ENCODE assay signal across 8 mouse cellular contexts in genomic region chr6:118379451-118380167, GRCm38 (mm10). TPM values are rescaled to one million over a fixed set of nuclear protein-coding genes. Genes with fewer than 3 reads are reported as not detected.
A peak's percentile ranks its signal among the peaks of the same experiment; 100 is the strongest.
DNase-seq lines count a peak whose midpoint lies in the region; ATAC-seq lines count a peak whose summit lies in the region.

No protein-coding gene starts in this region.

- 29% methylated on average over 20 of the region's 20 CpGs for WGBS in embryonic facial prominence, embryonic 14.5 days
- WGBS in heart, embryonic 11.5 days (ENCODE audit: insufficient replicate concordance), result 28% methylated on average over 20 of the region's 20 CpGs
- 35% methylated on average over 20 of the region's 20 CpGs for WGBS in liver, embryonic 12.5 days (ENCODE audit: insufficient replicate concordance)
- 36% methylated on average over 20 of the region's 20 CpGs for WGBS in neural tube, embryonic 12.5 days

- no peak overlapping the region for H3K4me3 ChIP-seq in embryonic facial prominence, embryonic 14.5 days (ENCODE audit: low read depth, low read length)
- no peak overlapping the region for H3K4me3 ChIP-seq in heart, embryonic 11.5 days (ENCODE audit: low read depth, low read length)
- H3K4me3 ChIP-seq in liver, embryonic 12.5 days, result no peak overlapping the region
- no peak overlapping the region for H3K4me3 ChIP-seq in neural tube, embryonic 12.5 days

- no peaks in the 10 kb centered on the region for H3K4me1 ChIP-seq in embryonic facial prominence, embryonic 14.5 days (ENCODE audit: control insufficient read depth, insufficient read depth, low read length)
- H3K4me1 ChIP-seq in heart, embryonic 11.5 days (ENCODE audit: control insufficient read depth, insufficient read depth, low read length), result no peaks in the 10 kb centered on the region
- no peaks in the 10 kb centered on the region for H3K4me1 ChIP-seq in liver, embryonic 12.5 days
- 0 out of 2 replicates have a peak, but pooled peaks cover 3% of the 10 kb centered on the region for H3K4me1 ChIP-seq in neural tube, embryonic 12.5 days

- H3K9me3 ChIP-seq in embryonic facial prominence, embryonic 14.5 days (ENCODE audit: control insufficient read depth, low read length), result no peaks in the 10 kb centered on the region
- no peaks in the 10 kb centered on the region for H3K9me3 ChIP-seq in heart, embryonic 11.5 days (replicated peaks; ENCODE audit: control insufficient read depth, low read length)
- no peaks in the 10 kb centered on the region for H3K9me3 ChIP-seq in liver, embryonic 12.5 days (replicated peaks)
- H3K9me3 ChIP-seq in neural tube, embryonic 12.5 days, result no peaks in the 10 kb centered on the region

- no peak overlapping the region for H3K27ac ChIP-seq in embryonic facial prominence, embryonic 14.5 days (replicated peaks; ENCODE audit: low read depth, low read length)
- no peak overlapping the region for H3K27ac ChIP-seq in heart, embryonic 11.5 days (ENCODE audit: low read depth, low read length)
- H3K27ac ChIP-seq in liver, embryonic 12.5 days, result no peak overlapping the region
- no peak overlapping the region for H3K27ac ChIP-seq in neural tube, embryonic 12.5 days

- peak overlapping the region; percentile 35 for H3K4me2 ChIP-seq in embryonic facial prominence, embryonic 14.5 days (ENCODE audit: low read depth, low read length)
- no peak overlapping the region for H3K4me2 ChIP-seq in heart, embryonic 11.5 days
- H3K4me2 ChIP-seq in liver, embryonic 12.5 days, result no peak overlapping the region
- peak overlapping the region; percentile 40; the same call in 1 of the 2 replicates for H3K4me2 ChIP-seq in neural tube, embryonic 12.5 days (replicated peaks)

- peak; percentile 44 for DNase-seq in CD4-positive helper T cell, adult 2 months (ENCODE audit: low read depth, low spot score)
- peak; percentile 79 for DNase-seq in adrenal gland, postnatal 14 days
- peak; percentile 76 for DNase-seq in embryonic facial prominence, embryonic 14.5 days (ENCODE audit: low spot score)
- peak; percentile 67 for DNase-seq in kidney, postnatal 14 days
- DNase-seq in thymus, postnatal 10 days (ENCODE audit: low spot score in 2 of 2), result peak; percentile 35 to 70

- peaks cover 24% of the 10 kb centered on the region for H3K36me3 ChIP-seq in embryonic facial prominence, embryonic 14.5 days (ENCODE audit: control insufficient read depth, insufficient read depth, low read length)
- H3K36me3 ChIP-seq in heart, embryonic 11.5 days (ENCODE audit: control insufficient read depth, insufficient read depth, low read length), result peaks cover 16% of the 10 kb centered on the region
- H3K36me3 ChIP-seq in liver, embryonic 12.5 days, result peaks cover 29% of the 10 kb centered on the region
- peaks cover 20% of the 10 kb centered on the region for H3K36me3 ChIP-seq in neural tube, embryonic 12.5 days

- peak; percentile 78 for ATAC-seq in embryonic facial prominence, embryonic 14.5 days (ENCODE audit: low read depth)
- peak; percentile 48; the same call in 1 of the 2 replicates for ATAC-seq in heart, embryonic 11.5 days (replicated peaks; ENCODE audit: insufficient number of reproducible peaks, low FRiP score, low TSS enrichment)
- ATAC-seq in liver, embryonic 12.5 days, result peak; percentile 38; the same call in 1 of the 2 replicates
- ATAC-seq in neural tube, embryonic 12.5 days (ENCODE audit: low FRiP score, low read depth), result peak; percentile 89

- H3K9ac ChIP-seq in embryonic facial prominence, embryonic 14.5 days (ENCODE audit: low read depth, low read length), result no peak overlapping the region
- H3K9ac ChIP-seq in heart, embryonic 11.5 days (ENCODE audit: low read depth, low read length), result no peak overlapping the region
- H3K9ac ChIP-seq in liver, embryonic 12.5 days, result no peak overlapping the region
- no peak overlapping the region for H3K9ac ChIP-seq in neural tube, embryonic 12.5 days

- 0 out of 2 replicates have a peak, but pooled peaks cover 3% of the 10 kb centered on the region for H3K27me3 ChIP-seq in embryonic facial prominence, embryonic 14.5 days (replicated peaks; ENCODE audit: control insufficient read depth, insufficient read depth, low read length)
- peaks cover 17% of the 10 kb centered on the region for H3K27me3 ChIP-seq in heart, embryonic 11.5 days (ENCODE audit: control insufficient read depth, insufficient read depth, low read length)
- peaks cover 38% of the 10 kb centered on the region for H3K27me3 ChIP-seq in liver, embryonic 12.5 days (replicated peaks)
- no peaks in the 10 kb centered on the region for H3K27me3 ChIP-seq in neural tube, embryonic 12.5 days (replicated peaks)

RNA-seq across cellular contexts. Expression of gene Bms1, which starts 39.7 kb away (rescaled TPM):
- total RNA-seq in adrenal gland, postnatal 14 days (2021), result 33.8 and 37.5 TPM in 2 replicates
- polyA plus RNA-seq in embryonic facial prominence, embryonic 14.5 days (2014; fragmentation: Nextera tagmentation; extraction: Ambion mirVana), result 29.6 and 32.7 TPM in 2 replicates
- 25.1 and 31.6 TPM in 2 replicates for polyA plus RNA-seq in heart, embryonic 11.5 days (2014; fragmentation: Nextera tagmentation; extraction: Ambion mirVana)
- 41.1 and 41.2 TPM in 2 replicates for polyA plus RNA-seq in liver, embryonic 12.5 days (2016; fragmentation: Nextera tagmentation; extraction: Ambion mirVana)
- 35.6 and 37.6 TPM in 2 replicates for polyA plus RNA-seq in neural tube, embryonic 12.5 days (2016; fragmentation: Nextera tagmentation; extraction: Ambion mirVana)

Comparison
In these comparisons a context has a peak if more than half of its experiments do, and no peak if none do; other contexts are left out.
1. ATAC-seq: peak in every context shown above with its lines; median percentile 89 in neural tube, embryonic 12.5 days; 78 in embryonic facial prominence, embryonic 14.5 days; 48 in heart, embryonic 11.5 days; 38 in liver, embryonic 12.5 days.
2. H3K4me2 ChIP-seq: peak in embryonic facial prominence, embryonic 14.5 days (single experiment) and neural tube, embryonic 12.5 days (single experiment); none in heart, embryonic 11.5 days (single experiment) and liver, embryonic 12.5 days (single experiment).
3. Peak in every context shown above with its lines, with median percentiles within 50 percentile points of each other: DNase-seq.